Mouse (Mus musculus): ENCODE measurements around the gene Lcp1.
A peak's percentile ranks its signal among the peaks of the same experiment; 100 is the strongest.

The Lcp1 gene

GRCm38 (mm10) chr14:75177400-75177799, 46.5 kb downstream of the Lcp1 start:
- no peak for DNase-seq

GRCm38 (mm10) chr14:75178384-75178793, 47.5 kb downstream of the Lcp1 start:
- no peak for DNase-seq

- no peak for DNase-seq
These were observed 47.9 kb downstream of the Lcp1 start for GRCm38 (mm10) chr14:75178801-75179211.

GRCm38 (mm10) chr14:75179255-75179963, 48.5 kb downstream of the Lcp1 start:
- DNase-seq: no peak

- no peak for DNase-seq
These were observed 49.7 kb downstream of the Lcp1 start for GRCm38 (mm10) chr14:75180551-75180978.

- DNase-seq: no peak
These were observed 50.4 kb downstream of the Lcp1 start for GRCm38 (mm10) chr14:75181062-75181935.

GRCm38 (mm10) chr14:75182378-75182777, 51.5 kb downstream of the Lcp1 start:
- DNase-seq: no peak

GRCm38 (mm10) chr14:75182831-75183230, 51.9 kb downstream of the Lcp1 start:
- no peak for DNase-seq

- no peak for DNase-seq
These were observed 53.3 kb downstream of the Lcp1 start for GRCm38 (mm10) chr14:75184069-75184790.

- no peak for DNase-seq
These were observed 55.1 kb downstream of the Lcp1 start for GRCm38 (mm10) chr14:75185796-75186594.

- DNase-seq: no peak
These were observed 56.0 kb downstream of the Lcp1 start for GRCm38 (mm10) chr14:75186858-75187415.

- no peak for DNase-seq
These were observed 57.6 kb downstream of the Lcp1 start for GRCm38 (mm10) chr14:75188521-75188920.

- no peak for DNase-seq
These were observed 58.1 kb downstream of the Lcp1 start for GRCm38 (mm10) chr14:75189031-75189430.

- DNase-seq: no peak
These were observed 59.8 kb downstream of the Lcp1 start for GRCm38 (mm10) chr14:75190683-75191082.

GRCm38 (mm10) chr14:75192427-75192826, 61.5 kb downstream of the Lcp1 start:
- DNase-seq: no peak

- DNase-seq: no peak
These were observed 62.0 kb downstream of the Lcp1 start for GRCm38 (mm10) chr14:75192858-75193257.

GRCm38 (mm10) chr14:75195530-75195929, 64.6 kb downstream of the Lcp1 start:
- no peak for DNase-seq

- peak; percentile 20 for DNase-seq
These were observed 66.1 kb downstream of the Lcp1 start for GRCm38 (mm10) chr14:75197027-75197426.

- DNase-seq: no peak
These were observed 66.8 kb downstream of the Lcp1 start for GRCm38 (mm10) chr14:75197660-75198059.

- no peak for DNase-seq
These were observed 74.6 kb downstream of the Lcp1 start for GRCm38 (mm10) chr14:75205363-75206051.

GRCm38 (mm10) chr14:75206307-75206706, 75.4 kb downstream of the Lcp1 start:
- DNase-seq: no peak

Data from cerebellum, adult 11 months (tissue).